Mouse (Mus musculus) retina, postnatal 1 day (tissue): ENCODE data around the gene Ramp2.

ENCODE experiments used
- DNase-seq: peaks from one replicate; pipeline ENCODE4 v3.0.0-alpha.2; 2012

Ramp2 gene

DNA sequence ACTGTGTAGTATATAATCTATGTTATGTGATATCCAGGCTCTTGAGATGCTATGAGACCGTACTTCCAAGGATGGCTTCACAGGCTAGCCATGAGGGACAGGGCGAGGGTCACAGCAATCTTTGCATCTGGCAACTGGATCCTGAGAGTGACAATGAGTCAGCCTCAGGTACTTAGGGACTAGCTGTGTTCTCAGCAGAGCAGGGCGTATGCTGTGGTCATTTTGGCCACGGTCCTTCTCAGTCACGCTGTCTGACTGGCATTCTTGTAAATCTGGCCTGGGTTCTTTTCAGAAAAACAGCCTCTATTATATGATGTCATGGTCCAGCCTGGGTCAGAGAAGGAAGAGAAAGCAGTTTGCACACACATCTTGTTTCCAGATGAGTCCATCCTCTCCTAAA, 9.0 kb upstream of the Ramp2 start:
- DNase-seq: no peak

DNA sequence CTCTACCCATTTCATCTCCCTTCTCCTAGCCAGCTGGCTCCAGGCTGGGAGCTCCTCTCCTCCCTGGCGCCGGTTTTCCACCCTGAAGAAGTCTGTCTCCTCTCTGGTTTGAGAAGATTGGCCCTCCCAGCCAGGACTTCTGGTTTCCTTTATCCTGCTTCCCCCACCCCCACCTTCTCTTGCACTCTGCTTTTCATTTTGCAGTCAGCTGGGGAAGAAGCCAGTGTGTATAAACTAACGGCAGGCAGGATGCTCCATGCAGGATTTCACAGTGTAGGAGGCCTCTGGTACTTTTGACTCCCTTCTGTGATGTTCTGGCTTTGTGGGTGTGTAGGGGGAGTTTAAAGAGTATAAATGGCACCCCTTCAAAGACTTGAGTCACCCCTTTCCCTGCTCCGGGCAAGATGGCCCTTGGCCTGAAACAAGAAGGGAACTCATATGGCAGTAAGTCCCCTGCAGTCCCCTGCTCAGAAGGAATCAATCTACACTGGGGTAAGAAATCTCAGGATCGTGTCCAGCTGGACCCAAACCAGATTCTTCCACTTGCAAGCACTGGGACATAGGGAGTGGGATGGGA, 7.7 kb upstream of the Ramp2 start:
- DNase-seq: no peak

DNA sequence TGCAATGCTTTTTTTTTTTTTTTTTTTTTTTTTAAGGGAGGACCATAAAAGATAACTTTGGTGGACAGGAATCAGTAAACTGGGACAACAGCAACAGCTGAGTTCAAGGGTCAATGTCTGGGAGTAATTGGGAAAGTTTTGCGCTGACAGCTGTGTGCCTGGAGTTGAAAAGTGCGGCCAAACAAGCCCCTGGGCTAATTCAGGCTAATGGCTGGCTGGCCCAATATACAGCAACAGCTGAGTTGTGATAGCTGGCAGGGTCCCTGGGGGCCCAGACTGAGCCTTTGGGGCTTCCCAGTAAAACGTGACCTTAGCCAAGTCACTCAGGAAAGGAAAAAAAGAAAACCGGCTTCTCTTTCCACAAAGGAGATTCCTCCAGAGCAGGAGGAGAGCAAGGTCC, 757 bp upstream of the Ramp2 start:
- DNase-seq: no peak

DNA sequence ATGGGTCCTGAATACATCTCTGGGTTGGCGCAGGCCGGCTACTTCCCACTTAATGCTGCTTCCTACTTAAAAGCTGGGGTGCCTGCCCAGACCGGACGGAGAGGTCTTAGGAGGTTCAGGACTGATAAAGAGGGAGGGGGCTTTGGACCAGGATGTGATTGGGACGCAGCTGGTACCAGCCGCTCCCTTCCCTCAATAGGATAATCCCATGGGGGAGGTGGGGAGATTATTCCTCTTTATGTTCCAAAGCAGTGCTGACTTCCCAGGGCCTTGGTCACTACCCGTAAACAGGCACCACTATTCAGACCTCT, 829 bp downstream of the Ramp2 start:
- DNase-seq: no peak

DNA sequence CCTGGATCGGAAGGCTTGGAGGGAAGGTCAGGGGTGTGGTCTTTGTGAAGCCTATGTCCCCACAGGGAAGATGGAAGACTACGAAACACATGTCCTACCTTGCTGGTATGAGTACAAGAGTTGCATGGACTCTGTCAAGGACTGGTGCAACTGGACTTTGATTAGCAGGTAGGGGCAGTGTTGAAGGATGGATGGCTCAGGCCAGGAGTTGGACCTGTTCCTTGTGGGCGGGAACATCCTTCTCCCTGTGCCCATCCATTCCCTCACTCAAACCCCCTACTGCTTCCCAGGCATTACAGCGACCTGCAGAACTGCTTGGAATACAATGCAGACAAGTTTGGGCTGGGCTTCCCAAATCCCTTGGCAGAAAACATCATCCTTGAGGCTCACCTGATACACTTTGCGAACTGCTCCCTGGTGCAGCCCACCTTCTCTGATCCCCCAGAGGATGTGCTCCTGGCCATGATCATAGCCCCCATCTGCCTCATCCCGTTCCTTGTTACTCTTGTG, 1.7 kb downstream of the Ramp2 start:
- no peak for DNase-seq

DNA sequence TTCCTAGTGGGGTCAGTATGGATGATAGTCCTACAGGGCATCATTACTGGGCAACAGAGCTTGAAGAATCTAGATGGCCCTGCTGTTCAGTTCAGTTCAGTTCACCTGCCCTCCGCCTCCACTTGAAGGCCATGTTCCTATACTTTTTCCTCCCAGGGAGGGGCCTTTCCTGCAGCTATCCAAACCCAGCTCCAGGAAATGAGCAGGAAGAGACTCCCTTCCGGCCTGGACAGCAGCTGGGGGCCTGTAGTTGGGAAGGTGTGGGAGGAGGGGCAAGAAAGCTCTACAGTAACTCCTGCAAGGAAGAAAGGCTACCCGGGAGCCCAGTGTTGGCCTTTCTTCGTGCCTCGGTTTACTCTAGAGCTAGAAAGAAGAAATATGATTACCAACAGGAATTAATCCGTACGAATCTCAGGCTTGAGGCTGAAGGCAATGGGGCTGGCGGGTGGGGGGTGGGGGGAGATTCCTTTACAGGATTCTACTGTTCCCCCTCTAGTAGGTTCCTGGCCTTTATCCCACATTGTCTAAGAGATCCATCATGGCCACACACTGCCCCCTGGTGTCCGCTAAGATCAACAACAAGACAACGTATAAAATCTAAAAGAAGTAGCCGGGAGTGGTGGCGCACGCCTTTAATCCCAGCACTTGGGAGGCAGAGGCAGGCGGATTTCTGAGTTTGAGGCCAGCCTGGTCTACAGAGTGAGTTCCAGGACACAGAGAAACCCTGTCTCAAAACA, 2.6 kb downstream of the Ramp2 start:
- DNase-seq: peak; percentile 83

DNA sequence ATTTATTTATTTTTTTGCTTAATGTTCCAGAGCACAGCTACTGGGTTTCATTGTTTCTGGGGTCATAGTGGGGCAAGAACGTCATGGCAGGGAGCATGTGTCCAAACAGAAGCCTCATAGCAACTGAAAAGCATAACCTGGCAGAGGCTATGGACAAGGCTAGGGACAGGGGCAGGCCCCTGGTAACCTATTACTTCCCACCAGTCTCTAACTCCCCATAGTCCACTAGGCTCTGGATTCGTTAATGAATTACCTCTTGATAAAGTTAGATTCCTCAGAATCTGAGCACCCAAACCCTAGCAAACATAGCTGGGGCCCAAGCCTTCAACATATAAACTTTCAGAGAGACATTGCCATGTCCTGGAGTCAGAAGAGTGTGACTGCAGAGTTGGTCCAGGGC, 5.2 kb downstream of the Ramp2 start:
- no peak for DNase-seq

DNA sequence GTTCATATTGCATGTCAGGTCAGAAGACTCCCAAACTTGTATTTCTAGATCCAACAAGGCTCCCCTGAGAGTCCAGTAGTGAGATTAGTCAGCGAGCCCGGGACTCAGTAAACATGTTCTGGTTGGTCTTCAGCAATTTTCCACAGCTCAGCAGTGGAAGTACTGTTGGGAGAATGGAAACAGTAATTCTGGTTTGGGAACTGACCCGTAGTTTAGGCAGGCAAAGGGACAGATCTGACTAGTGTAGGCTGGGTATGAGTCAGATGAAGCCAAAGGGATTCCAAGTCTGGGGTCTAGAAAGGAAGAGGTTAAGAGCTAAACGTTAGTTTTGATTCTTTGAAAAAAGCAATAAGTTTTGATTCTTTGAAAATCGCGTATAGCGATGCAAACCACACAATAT, 7.1 kb downstream of the Ramp2 start:
- no peak for DNase-seq

DNA sequence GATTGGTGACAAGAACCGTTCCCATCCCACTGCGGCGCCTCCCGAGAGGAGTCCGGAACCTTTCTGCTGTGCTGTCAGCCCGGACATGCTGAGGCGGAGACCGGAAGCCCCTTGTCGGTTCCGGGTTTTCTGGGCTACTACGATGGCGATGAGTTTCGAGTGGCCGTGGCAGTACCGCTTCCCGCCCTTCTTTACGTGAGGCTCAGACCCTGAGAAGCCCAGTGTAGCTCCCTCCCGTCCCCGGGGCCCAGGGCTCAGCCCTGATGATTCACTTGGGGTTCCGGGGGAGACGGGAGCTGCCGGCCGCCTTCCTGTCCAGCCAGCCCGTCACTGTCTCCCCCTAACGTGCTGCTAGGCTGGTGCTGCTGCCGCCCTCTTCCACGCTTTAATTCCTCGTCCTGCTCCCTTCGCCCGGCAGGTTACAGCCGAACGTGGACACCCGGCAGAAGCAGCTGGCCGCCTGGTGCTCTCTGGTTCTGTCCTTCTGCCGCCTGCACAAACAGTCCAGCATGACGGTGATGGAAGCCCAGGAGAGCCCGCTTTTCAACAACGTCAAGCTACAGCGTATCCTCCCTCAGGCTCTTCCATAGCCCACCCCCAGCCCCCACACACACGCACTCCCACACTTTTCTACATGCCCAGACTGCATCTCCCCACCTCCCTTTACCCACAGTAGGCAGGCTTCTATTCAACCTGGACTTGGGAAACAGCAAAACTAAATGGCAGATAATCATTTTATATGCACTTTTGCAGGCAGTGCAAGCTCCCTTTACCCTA, 8.0 kb downstream of the Ramp2 start, which contains the start of gene Vps25:
TSS of gene Vps25 (plus strand) at position 95 of the 777 bp plus-strand sequence.
- peak; percentile 92 for DNase-seq

DNA sequence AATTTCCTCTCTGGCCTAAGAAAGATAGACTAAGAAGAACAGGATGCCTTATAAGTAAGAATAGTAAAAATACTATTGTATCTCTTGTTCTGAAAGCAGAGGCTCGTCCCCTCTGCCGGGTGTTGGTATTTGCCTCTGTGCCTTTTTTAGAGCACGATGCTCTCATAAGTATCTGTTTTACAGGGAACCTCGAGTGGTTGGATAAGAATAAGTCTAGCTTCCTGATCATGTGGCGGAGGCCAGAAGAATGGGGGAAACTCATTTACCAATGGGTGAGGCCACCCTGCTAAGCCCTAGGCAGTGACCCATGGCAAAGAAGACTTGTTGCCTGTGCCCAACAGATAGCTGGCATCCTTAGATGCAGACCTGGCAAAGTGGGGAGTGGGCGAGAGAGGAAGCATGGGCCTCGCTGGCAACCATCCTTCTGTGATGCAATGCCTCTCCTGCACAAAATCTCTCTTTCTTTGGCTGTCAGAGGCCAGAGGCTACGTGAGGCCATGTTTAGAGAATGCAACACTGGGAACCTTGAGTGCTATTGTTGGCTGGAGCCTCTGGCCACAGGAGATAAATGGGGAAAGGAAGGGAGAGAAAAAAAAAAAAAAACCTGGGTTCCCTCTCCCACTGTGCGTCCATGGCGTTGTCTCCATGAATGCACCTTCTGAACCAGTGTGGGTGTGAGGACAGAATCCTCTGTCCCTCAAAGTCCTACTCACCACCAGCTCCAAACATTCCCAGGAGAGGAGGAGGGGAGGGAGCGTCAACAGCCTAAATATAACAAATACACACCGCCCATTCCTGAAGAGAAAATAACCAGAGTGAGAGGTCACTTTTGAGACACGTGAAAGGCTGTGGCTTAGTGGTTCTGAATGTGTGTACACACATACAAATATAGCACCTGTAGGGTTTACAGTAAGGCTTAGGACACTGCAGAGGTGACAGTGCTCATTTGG, 10.3 kb downstream of the Ramp2 start:
- no peak for DNase-seq

DNA sequence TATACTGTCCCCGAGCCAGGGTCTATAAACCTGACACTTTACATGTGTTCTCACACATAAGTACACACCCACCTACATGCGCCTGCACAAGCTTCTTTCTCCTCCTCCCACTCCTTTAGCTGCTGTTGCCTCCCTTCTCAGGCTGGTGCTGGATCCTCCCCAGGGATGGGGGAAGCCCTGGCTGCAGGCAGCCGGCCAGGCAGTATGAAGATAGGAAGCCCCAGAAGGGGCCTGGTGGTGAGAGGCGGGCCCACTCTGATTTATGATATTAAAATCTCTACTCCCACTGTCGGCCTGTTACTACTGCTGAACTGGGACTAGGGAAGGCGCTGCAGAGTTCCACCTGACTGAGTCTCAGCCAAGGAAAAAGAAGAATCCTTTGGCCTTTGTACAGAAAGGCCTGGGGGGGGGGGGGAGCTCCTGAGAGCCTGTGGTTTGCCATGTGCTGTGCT, 13.5 kb downstream of the Ramp2 start:
- DNase-seq: no peak

DNA sequence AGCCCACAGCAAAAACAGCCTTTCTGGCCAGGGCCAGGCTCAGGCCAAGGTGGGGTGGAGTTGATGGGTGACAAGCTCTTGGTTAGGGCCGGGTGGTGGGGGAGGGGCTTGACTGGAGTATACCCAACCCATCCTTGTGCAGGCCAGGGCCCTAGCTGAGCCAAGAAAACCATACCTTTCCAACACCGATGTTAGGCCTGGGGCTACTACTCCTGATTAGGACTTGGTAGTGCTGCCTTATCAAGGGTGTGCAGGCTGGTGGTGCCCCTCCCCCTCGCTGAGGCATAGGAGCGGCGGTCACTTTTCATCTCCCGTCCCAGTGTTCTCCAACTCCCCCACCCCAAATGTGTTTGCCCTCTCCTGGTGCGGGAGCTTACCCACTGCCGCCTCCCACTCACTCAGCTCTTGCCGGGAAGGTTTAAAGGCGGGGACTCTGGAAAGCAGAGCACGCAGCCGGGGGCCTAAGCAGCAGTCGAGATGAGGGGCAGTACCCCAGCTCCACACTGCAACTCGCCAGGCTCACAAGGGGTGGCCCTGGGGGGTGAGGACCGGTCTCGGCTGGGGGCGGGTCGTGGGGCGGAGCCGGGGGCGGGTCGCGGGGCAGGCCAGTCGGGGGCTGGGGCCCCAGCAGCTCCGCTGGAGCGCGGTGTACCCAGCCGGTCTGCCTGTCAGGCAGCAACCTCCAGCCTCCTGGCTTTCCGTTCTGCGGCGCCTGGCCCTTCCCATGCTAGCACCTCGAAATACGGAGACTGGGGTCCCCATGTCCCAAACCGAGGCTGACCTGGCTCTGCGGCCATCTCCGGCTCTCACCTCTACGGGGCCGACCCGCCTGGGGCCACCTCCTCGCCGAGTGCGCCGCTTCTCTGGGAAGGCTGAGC, 14.4 kb downstream of the Ramp2 start, which contains the start of gene Wnk4:
TSS of gene Wnk4 (plus strand) at position 620 of the 878 bp plus-strand sequence.
- DNase-seq: peak; percentile 79

DNA sequence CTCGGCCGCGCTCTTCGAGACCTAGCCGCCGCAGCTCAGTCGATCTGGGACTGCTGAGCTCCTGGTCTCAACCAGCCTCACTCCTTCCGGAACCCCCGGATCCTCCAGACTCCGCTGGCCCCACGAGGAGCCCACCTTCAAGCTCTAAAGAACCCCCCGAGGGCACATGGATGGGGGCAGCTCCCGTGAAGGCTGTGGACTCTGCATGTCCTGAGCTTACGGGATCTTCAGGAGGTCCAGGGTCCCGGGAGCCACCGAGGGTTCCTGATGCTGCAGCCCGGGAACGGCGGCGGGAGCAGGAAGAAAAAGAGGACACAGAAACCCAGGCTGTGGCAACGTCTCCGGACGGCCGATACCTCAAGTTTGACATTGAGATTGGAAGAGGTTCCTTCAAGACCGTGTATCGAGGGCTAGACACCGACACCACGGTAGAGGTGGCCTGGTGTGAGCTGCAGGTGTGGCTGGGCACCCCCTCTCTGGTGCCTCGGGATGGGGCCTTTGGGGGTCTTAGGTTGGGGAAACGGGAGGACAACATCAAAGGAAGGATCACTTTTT, 15.1 kb downstream of the Ramp2 start:
- no peak for DNase-seq

DNA sequence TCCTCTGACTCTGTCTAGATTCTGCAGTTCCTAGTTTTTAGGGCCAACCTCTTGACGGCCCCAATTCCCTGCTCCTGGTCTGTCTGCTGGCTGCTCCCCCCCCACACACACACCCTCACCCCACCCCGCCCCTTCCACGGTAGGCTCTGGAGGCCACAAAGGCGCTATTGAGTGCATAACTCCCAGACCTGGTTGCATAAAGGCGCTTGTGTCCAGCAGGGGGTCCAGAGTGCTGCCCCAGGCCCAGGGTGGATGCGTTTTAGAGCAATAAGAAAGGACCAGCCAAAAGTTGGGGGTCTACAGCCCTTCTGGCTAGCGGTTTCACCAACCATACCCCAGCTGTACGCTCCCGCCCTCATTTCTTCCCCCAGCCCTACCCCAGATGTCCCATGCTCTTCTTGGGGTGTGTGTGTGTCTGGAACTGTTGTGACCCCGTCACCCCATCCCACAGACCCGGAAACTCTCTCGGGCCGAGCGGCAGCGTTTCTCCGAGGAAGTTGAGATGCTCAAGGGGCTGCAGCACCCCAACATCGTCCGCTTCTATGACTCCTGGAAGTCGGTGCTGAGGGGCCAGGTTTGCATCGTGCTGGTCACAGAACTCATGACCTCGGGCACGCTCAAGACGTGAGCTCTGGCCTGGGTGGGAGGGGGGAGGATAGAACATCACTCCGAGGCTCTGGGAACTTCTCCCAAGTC, 16.6 kb downstream of the Ramp2 start:
- peak; percentile 64 for DNase-seq

DNA sequence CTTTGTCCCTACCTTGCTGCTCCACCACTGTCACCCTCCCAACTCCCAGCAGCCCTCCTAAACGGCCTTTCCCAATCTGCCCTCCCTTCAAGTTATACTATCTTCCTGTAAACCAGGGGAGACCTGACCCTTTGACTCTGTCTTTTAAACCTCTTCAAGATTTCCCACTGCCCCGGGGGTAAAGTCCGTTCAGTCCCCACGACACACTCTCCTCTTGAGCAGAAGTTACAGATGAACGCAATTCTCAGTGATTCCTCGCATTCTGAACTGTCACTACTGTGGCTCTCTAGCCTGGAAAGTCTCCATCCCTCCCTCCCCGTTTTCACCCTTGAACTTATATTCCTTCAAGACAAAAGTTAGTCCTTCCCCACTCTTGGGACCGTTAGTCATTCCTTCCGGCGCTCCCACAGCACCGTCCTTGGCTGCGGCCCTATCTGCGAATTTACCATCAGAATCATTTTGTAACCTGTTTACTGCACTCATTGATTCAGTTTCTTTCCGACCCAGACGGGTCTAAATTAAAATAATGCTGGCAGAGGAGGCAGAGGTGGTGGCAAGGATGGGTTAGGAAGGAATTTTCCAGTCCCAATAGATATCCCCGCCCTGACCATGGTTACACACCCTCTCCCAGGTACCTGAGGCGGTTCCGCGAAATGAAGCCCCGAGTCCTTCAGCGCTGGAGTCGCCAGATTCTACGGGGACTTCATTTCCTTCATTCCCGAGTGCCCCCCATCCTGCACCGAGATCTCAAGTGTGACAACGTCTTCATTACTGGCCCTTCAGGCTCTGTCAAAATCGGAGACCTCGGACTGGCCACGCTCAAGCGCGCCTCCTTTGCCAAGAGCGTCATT, 17.5 kb downstream of the Ramp2 start:
- no peak for DNase-seq

DNA sequence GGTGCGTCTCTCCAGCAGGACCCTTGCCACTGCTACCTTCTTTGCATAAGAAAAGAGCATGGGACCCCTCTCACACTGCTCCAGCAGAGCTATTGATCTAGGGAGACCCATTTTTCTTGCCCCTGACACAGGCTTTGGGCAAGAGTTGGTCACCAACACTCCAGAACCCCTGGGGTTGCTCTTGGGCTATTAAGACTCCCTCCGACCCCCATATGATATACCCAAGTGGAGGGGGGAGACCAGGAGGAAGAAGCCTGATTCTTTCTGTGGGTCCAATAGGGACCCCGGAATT, 18.1 kb downstream of the Ramp2 start:
- no peak for DNase-seq

DNA sequence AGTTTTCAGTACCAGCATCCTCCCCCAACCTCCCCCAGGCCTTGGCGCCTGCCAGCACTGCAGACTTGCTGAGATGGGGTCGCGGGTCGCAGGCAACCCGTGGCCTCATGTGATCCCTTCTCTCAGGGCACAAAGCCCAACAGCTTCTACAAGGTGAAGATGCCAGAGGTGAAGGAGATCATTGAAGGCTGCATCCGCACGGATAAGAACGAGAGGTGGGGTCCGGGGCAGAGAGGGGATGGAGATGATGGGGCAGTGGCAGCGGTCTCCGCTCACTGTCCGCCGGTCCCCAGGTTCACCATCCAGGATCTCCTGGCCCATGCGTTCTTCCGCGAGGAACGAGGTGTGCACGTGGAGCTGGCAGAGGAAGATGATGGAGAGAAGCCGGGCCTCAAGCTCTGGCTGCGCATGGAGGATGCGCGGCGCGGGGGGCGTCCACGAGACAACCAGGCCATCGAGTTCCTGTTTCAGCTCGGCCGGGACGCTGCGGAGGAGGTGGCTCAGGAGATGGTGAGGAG, 19.2 kb downstream of the Ramp2 start:
- DNase-seq: peak; percentile 40

DNA sequence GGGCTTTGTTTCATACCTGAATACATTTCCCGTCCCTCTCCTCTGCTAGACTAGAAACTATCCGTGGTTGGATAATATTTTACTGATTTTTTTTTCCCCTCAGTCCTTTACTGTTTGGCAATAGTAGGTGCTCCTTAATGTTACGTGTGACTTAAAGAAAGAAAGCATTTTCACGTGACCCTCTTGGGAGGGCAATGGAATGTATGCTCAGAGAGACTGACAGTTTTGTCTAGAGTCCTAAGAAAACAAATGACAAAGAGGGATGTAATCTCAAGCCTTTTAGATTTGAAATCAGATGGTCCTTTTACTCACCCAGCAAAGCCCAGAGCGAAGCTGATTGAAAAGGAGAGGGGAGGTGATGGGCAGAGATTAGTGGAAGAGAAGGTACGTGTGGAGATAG, 20.1 kb downstream of the Ramp2 start:
- no peak for DNase-seq

DNA sequence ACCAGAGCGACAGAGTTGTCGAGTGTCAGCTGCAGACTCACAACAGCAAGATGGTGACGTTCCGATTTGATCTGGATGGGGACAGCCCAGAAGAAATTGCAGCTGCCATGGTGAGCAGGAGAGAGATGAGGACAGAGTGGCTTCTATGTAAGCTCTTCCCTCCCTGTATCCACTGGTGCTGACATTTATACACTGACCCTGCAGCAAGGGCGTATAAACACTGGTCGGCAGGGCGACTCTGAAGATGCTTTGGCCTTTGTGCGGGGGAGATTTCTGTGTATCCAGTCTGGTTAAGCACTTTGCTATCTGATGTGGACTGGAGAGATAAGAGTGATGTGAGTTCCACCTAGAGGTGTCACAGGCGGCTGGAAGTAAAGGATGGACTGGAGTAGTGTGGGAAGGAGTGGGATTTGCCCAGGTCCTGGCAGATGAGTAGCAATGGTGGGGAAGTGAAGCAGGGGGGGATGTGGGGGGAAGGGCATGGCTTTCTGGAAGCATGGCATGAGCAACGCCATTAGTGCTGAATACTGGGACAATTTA, 23.8 kb downstream of the Ramp2 start:
- DNase-seq: peak; percentile 80
